Mouse (Mus musculus) lung, postnatal 25 days (tissue): ENCODE results near the gene Hs3st3a1.

ENCODE experiments used
- DNase-seq: peaks from one replicate; pipeline ENCODE4 v3.0.0; 2022; ENCODE audit warnings: low spot score

Hs3st3a1 gene

GRCm38 (mm10) chr11:64559388-64559787 lies 124.3 kb downstream of the Hs3st3a1 start:
- DNase-seq, result no peak

- no peak for DNase-seq
Observed at GRCm38 (mm10) chr11:64560471-64560870, 125.3 kb downstream of the Hs3st3a1 start.

- no peak for DNase-seq
Observed at GRCm38 (mm10) chr11:64562771-64563170, 127.6 kb downstream of the Hs3st3a1 start.
